Mouse (Mus musculus) adrenal gland, postnatal 10 days (tissue): ENCODE measurements around the gene Slc38a4. TPM values are rescaled to one million over a fixed set of nuclear protein-coding genes. Genes with fewer than 3 reads are reported as not detected.

ENCODE experiments used
- DNase-seq: peaks from one replicate; pipeline ENCODE4 v3.0.0; 2021; ENCODE audit warnings: mixed read lengths
- total RNA-seq, 2 experiments: library from RNA; stranded (reverse); gene quantifications; 2 replicates each; pipeline ENCODE4 v1.2.3; 2021

Slc38a4 gene
- total RNA-seq, 2 experiments from 2014 or later, result 47.6 to 103 TPM

DNA sequence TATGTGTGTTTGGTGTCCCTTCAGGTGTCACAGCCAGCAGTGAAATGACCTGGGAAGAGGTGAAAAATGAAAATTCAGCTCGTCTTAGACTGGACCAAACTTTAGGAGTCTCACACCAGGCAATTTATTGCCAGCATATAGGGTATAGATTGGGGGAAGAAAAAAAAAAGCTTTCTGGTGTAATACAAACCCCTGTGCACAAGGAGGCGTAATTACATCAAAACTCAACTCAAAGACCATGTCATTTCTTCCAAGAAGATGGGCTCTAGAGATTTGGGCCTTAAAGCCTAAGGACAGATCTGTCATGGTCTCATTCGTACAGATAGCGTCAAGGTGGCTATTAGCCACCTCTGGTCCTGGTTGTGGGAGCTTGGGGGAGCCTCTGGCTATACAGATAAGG is 86.0 kb downstream of the Slc38a4 start:
- no peak for DNase-seq

- DNase-seq, result no peak
Measured at GRCm38 (mm10) chr15:96968741-96969140, 87.0 kb downstream of the Slc38a4 start.

DNA sequence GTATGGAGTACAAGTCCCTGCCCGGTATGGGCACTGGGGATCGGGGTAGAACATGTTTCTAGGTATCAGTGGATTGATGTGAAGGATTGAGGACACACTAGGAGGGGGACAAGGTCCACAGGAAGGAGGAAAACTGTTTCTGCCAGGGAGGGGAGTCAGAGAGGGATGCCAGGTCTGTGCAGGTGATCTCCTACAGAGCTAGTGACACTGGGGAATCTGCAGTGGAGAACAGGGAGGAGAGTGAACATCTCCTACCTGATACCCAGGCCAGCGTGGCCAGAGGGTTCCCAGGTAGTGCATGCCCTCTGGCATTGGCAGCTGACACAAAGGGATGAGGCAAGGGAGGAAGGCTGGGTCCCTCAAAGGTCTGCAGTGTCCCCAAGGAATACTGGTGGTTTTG is 89.4 kb downstream of the Slc38a4 start:
- no peak for DNase-seq

GRCm38 (mm10) chr15:96963735-96964134 is 92.0 kb downstream of the Slc38a4 start:
- DNase-seq, result no peak

DNA sequence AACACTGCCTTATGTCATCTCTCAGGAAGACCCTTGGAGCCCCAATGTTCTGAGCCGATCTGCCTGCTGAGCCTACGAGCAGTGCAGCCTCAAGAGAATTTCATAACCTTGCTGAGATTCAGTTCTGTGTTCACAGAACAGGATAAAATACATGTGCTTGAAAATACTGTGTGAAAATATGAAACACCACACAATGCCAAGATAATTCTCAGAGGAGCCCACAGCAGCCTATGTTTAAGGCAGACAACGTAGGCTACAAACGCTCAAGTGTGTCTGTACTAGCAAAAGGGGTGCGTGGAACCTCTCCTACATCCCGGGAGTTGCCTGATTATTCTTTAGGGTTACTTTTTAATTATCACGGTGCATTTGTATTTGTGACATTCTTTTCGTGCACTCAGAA is 92.4 kb downstream of the Slc38a4 start:
- DNase-seq, result no peak

DNA sequence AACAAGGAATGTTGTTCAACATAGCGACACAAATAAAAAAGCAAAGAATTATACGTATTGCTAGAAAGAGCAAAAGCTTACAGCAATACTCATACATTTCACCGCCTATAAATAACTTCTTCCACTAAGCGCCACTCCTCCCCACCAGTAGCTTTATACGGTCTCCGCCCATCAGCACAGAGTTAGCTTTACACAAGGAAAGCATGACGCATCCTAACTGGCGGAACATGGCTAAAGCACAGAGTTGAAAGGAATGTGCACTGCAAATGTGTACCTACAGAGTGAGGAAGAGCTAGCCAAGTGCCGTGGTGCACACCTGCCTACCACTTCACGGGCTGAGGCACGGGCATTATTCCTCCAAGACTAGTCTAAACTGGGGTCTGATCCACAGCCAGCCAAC is 95.4 kb downstream of the Slc38a4 start:
- no peak for DNase-seq

- no peak for DNase-seq
Measured at GRCm38 (mm10) chr15:96959247-96959646, 96.5 kb downstream of the Slc38a4 start.

GRCm38 (mm10) chr15:96956699-96957098 is 99.1 kb downstream of the Slc38a4 start:
- no peak for DNase-seq

DNA sequence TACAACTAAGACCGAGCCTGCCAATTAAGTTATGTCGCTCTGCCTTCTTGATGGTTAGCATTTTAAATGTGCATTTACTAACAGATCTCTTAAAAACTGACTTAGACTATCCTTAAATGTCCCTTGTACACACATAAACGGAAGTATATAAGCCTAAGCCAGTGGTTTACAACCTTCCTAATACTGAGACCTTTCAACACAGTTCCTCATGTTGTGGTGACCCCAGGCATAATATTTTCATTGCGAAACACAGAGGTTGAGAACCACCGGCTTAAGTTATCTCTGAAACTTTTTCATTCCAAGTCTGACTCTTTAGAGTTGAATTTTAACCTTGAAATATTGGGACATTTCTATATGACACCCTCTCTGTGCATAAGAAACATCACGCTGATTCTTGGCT is 101.4 kb downstream of the Slc38a4 start:
- DNase-seq, result no peak

GRCm38 (mm10) chr15:96953938-96954238 is 101.9 kb downstream of the Slc38a4 start:
- no peak for DNase-seq

DNA sequence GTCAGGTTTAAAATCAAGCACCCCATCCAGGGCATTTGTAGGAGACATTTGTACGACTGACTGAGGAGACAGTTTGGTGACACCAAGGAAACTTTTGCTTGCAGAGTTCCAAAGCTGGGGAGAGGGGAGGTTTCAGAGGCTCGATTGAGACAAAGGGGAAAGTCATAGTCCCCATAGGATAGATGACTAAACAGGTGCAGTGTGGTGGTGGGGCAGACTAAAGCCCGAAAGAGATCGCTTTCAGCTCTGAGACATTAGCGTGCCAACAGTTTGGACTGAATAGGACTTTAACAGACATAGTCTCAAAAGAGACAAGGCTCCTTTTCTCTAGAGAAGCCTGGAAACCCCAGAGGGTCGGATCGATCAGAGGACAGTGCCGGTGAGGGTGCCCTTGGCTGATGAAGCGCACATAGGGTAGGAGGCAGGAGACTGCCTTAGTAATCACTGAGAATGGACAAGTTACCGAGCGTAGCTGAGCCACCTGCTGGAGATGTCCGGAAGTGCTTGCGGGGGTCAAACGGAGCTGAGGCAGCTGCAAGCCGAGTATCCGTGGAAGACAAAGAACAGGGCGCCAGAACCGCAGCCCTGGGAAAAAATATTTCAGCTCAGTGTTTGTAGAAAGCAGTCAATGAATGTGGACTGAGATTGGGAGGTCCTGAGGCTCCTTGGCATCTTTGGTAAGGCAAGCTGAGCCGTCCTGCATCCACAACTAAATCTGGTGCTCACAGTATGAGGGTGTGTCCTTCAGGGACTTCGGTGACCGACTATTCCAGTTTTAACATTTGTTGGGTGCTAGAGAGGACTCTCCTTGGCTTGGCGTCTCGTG is 102.4 kb downstream of the Slc38a4 start:
- DNase-seq, result peak; percentile 81

DNA sequence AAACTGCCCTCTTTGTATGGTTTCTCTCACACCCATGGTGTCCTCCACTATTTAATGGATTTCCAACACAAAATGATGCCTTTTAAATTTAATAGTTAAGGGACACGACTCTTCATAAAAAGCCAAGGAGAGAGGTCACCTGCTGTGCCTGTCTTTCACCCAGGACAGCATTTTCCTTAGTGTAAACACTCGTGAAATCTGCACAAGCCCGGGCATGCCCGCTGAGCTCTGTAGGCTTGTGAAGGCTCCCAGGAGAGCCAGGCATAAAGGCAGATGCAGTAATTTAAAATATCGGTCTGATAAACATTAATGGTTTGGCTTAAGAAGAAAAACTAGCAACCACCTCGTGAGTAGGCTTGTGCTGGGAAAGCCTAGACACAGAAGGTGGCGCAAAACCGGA is 103.3 kb downstream of the Slc38a4 start:
- DNase-seq, result no peak

DNA sequence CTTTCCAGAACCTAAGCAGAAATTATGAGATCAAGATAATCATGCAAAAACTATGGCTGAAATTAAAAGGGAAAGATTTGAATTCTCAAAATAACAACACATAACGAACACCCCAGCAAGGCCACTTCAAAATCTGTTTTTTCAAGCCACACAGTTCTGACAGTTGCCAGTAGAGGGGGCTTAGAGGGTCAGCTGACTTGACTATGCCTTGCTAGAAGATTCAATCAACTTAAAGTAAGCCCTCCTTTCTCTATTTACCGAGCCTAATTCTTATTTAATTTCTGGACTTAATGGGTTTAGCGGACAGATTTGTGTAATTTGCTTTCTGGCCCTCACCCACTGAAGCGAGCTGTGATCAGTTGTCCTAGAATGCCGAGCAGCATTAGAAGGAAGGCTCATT is 104.0 kb downstream of the Slc38a4 start:
- DNase-seq, result no peak

DNA sequence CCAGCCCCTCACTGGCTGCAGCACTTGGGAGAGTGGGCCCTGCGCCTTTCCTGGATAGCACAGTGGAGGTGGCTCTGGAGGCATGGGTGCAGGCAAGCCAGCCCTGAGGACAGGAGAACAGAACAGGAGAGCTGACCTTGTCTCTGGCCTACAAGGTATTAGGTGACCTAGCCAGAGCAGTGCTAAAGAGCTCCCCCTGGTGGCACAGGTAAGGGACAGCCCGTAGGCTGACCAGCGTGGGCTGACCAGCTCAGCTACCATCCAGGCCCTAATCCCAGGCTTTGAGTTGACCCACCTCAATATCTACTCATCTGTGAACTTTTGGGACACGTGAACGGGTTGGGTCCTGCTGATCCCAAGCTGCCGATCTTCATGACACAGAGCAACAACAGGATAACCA is 107.3 kb downstream of the Slc38a4 start:
- DNase-seq, result peak; percentile 54

Other genes starting within 250 kb of the Slc38a4 start
- 10 to 100 TPM; 23.5 to 26.0 TPM for gene Pced1b, start 191.2 kb upstream of the Slc38a4 start, total RNA-seq
- gene Amigo2, start 191.3 kb upstream of the Slc38a4 start, total RNA-seq, result 10 to 100 TPM in 1 of 2 experiments, 1 to 10 TPM in 1; 9.2 to 12.1 TPM